Mouse (Mus musculus) C2C12 (cell line): Measurements from ENCODE around the gene Tinagl1. TPM values are rescaled to one million over a fixed set of nuclear protein-coding genes. Genes with fewer than 3 reads are reported as not detected.

ENCODE experiments used
- H3K27me3 ChIP-seq: one replicate; pipeline ENCODE4 v1.6.1; 2011; ENCODE audit not compliant: control insufficient read depth, insufficient read depth, insufficient read length
- H3K36me3 ChIP-seq: one replicate; pipeline ENCODE4 v1.6.1; 2011; ENCODE audit not compliant: control insufficient read depth, insufficient read depth
- H3K4me3 ChIP-seq: one replicate; pipeline ENCODE4 v1.5.1; 2011; ENCODE audit warnings: mild to moderate bottlenecking, control low read depth; ENCODE audit not compliant: poor library complexity, insufficient read depth, severe bottlenecking
- H3K79me2 ChIP-seq: one replicate; pipeline ENCODE4 v1.6.1; 2011; ENCODE audit not compliant: control insufficient read depth, insufficient read depth
- H3K79me3 ChIP-seq: one replicate; pipeline ENCODE4 v1.6.1; 2011; ENCODE audit warnings: low read depth, control low read depth
- H3ac ChIP-seq: one replicate; pipeline ENCODE3; 2011; ENCODE audit warnings: low read depth; ENCODE audit not compliant: control insufficient read depth, insufficient read length
- CEBPB ChIP-seq: IDR thresholded peaks from one replicate; pipeline ENCODE4 v1.6.1; 2011; ENCODE audit warnings: low read depth, mild to moderate bottlenecking, control low read depth, moderate library complexity
- CTCF ChIP-seq: IDR thresholded peaks from one replicate; pipeline ENCODE4 v1.5.1; 2011; ENCODE audit not compliant: control insufficient read depth, insufficient read depth, insufficient read length
- FOSL1 ChIP-seq: IDR thresholded peaks from one replicate; pipeline ENCODE4 v1.8.0; 2011; ENCODE audit warnings: mild to moderate bottlenecking, low read length; ENCODE audit not compliant: poor library complexity, insufficient read depth, severe bottlenecking
- MAX ChIP-seq: IDR thresholded peaks from one replicate; pipeline ENCODE4 v1.6.1; 2011; ENCODE audit warnings: mild to moderate bottlenecking, control low read depth
- MYOD1 ChIP-seq: IDR thresholded peaks from one replicate; pipeline ENCODE4 v1.6.1; 2011; ENCODE audit warnings: low read depth; ENCODE audit not compliant: control insufficient read depth, insufficient read length
- MYOG ChIP-seq: IDR thresholded peaks from one replicate; pipeline ENCODE4 v1.6.1; 2011; ENCODE audit not compliant: control insufficient read depth, insufficient read length; ENCODE audit errors: extremely low read depth
- USF1 ChIP-seq: IDR thresholded peaks from one replicate; pipeline ENCODE4 v1.6.1; 2011; ENCODE audit warnings: low read depth, mild to moderate bottlenecking, control low read depth, moderate library complexity
- polyA plus RNA-seq: library from polyadenylated mRNA; unstranded; fragments of >200 nt; fragmentation: generic; extraction: Trizol; gene quantifications from one replicate; pipeline ENCODE4 v1.2.1, GENCODE M21; 2012; ENCODE audit warnings: missing spikeins

Gene Tinagl1
- polyA plus RNA-seq, 1 experiment = 64.1 TPM

DNA sequence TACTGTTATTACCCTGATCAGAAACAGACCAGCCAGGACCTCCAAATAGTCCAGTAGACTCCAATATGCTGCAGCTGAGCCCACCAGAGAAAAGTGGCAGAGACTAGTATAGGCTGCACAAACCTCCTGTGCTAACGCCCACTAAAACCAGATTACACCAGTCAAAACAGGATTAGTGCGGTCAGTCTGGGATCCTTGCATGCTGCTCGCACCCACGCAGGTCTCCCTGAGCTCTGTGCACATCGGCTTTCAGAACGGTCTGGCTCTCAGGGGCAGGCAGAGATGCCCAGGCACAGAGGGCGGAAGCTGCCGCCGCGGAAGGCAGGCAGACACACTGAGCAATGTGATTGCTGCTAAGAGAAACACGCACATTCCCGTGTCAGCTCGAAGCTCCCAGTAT, 8.1 kb upstream of the Tinagl1 start:
- H3K79me2 ChIP-seq = no peaks in the 10 kb centered on the region

DNA sequence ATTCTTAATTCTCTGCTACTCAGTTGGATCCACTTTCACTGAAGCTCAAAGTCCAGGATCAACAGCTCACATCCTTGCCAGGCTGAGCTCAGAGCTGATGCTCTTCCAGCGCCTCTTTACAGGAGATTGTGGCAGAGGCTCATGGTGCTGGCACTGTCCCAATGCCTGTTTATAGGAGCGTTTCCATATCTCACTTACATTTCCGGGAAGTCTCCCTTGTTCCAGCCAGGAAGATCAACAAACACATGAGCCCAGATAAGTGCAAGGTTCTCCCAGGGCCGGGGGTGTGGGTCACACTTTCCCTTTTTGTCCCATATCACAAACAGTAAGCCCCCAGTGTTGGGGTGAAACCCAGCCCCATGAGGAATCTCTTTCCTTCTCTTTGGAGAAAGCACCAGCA, 7.0 kb upstream of the Tinagl1 start:
- Histone ChIP-seq H3K4me3 (no peak overlapping the region), H3ac (no peak overlapping the region), H3K79me3 (no peaks in the 10 kb centered on the region), H3K79me2 (no peaks in the 10 kb centered on the region), H3K36me3 (no peaks in the 10 kb centered on the region), H3K27me3 (no peaks in the 10 kb centered on the region)
- TF ChIP-seq MAX (no peak), MYOD1 (no peak), CTCF (no peak), CEBPB (no peak), USF1 (no peak), MYOG (no peak), FOSL1 (no peak)

More for the DNA sequence above, 8.1 kb upstream of the Tinagl1 start:
- TF ChIP-seq USF1 (no peak), FOSL1 (no peak), MYOD1 (no peak), MAX (no peak), CEBPB (no peak), CTCF (no peak), MYOG (no peak)
- no peaks in the 10 kb centered on the region for H3K79me3 ChIP-seq
- H3K4me3 ChIP-seq = no peak overlapping the region
- H3K36me3 ChIP-seq = no peaks in the 10 kb centered on the region
- H3ac ChIP-seq = no peak overlapping the region
- H3K27me3 ChIP-seq = no peaks in the 10 kb centered on the region

DNA sequence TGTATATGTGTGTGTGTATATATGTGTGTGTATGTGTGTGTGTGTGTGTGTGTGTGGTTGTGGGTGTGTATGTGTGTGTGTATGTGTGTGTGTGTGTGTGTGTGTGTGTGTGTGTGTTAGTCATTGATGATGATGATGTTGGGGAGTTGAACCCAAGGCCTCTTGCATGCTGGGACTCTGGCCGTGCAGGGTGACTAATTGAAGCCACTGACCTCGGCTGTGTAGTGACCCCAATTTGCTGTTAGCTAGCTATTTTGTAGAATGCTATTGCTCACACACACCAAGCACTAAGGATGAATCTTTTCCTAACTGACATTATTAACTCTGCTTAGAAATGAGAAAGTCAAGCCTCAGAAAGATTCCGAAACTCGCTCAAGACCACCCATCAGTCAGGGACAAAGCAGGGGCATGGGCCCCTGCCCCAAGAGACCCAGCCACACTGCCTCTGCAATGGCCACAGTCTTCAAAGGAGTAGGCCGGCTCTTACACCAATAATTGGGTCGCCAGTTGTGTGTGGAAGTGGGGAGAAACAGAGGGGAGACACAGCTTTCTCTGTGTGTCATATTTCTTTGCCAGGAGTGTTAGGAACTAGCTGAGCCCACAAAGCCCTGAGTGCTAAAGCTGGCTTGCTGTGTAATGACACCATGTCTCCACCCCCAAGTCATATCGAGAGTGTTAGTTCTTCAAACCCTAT, 6.1 kb upstream of the Tinagl1 start:
- no peaks in the 10 kb centered on the region for H3K79me3 ChIP-seq
- no peak for TF ChIP-seq MYOD1
- no peak for TF ChIP-seq CEBPB
- no peak for TF ChIP-seq MAX
- TF ChIP-seq MYOG = no peak
- no peak for TF ChIP-seq CTCF
- no peak for TF ChIP-seq USF1
- no peak for TF ChIP-seq FOSL1

DNA sequence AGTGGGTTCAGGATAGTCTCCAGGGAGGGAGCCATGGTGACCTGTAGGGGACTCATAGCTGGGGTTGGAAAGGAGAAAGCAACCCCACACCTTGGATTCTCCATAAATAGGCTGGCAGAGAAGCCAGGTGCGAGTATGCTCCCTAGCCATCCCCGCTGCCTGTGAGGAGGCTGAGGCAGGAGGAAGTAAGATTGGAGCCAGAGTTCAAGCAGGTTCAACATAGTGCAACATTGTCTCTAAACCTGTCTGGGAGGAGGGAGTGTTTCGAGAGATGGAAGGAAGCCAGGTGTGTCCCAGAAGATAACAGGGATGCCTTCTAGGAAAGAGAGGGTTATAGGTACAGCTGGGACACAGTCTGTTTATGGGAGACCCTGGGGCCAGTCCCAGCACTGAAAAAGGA, 5.0 kb upstream of the Tinagl1 start:
- H3K79me2 ChIP-seq = no peaks in the 10 kb centered on the region
- no peak overlapping the region for H3ac ChIP-seq
- H3K36me3 ChIP-seq = no peaks in the 10 kb centered on the region
- no peaks in the 10 kb centered on the region for H3K79me3 ChIP-seq
- H3K27me3 ChIP-seq = no peaks in the 10 kb centered on the region
- H3K4me3 ChIP-seq = no peak overlapping the region
- TF ChIP-seq MAX = no peak
- TF ChIP-seq MYOG = no peak
- no peak for TF ChIP-seq FOSL1
- no peak for TF ChIP-seq MYOD1
- TF ChIP-seq USF1 = no peak
- no peak for TF ChIP-seq CEBPB
- TF ChIP-seq CTCF = no peak

More for the DNA sequence above, 6.1 kb upstream of the Tinagl1 start:
- Histone ChIP-seq H3K36me3 (no peaks in the 10 kb centered on the region), H3K4me3 (no peak overlapping the region), H3K79me2 (no peaks in the 10 kb centered on the region), H3ac (no peak overlapping the region), H3K27me3 (no peaks in the 10 kb centered on the region)

DNA sequence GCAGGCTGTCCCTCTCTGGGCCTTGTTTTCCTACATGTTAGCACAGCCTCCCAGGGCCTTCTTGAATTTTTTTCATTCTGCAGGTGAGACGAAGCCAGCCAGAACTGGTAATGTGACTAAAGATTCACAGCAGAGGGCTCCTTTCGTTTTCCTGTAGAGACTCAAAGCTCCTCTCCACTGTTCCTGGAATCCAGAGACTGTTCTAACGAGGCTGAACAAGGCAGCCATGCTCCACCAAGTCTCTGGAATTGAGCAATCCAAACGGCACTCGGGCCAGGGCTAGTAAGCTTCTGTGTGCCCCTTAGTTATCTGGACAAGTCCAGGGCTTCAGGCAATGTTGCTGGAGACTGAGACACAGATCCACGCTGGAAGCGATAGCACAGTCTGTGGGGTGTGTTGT, 2.6 kb upstream of the Tinagl1 start:
- peak; percentile 54 for TF ChIP-seq CEBPB
- no peak for TF ChIP-seq CTCF
- no peak for TF ChIP-seq FOSL1
- Histone ChIP-seq H3K79me2 (peaks cover 12% of the 10 kb centered on the region), H3ac (no peak overlapping the region), H3K27me3 (no peaks in the 10 kb centered on the region), H3K4me3 (no peak overlapping the region), H3K79me3 (peaks cover 9% of the 10 kb centered on the region), H3K36me3 (no peaks in the 10 kb centered on the region)

DNA sequence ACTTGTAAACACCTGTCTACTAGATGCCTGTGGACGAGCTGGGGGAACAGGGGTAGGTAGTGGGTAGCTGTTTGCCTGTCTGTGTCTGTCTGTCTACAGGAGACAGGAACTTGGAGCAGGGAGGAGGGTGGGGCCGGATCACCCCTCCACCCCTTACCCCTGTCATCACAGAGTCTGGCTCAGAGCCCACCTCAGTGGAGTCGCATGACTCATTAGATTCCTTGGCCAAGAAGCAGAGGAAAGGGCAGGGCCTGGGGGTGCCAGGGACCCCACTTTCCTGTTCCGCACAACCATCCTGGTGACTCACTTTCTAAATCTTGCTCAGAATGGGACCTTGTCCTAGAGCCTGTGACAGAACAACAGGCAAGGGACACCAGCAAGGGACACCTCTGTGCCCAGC, 2.2 kb upstream of the Tinagl1 start:
- Histone ChIP-seq H3K4me3 (no peak overlapping the region), H3K36me3 (no peaks in the 10 kb centered on the region), H3ac (no peak overlapping the region), H3K27me3 (no peaks in the 10 kb centered on the region), H3K79me2 (peaks cover 12% of the 10 kb centered on the region), H3K79me3 (peaks cover 9% of the 10 kb centered on the region)
- TF ChIP-seq CEBPB (no peak), FOSL1 (no peak), MAX (no peak), CTCF (no peak), MYOD1 (no peak), USF1 (no peak), MYOG (no peak)
